Mouse (Mus musculus) liver, embryonic 14.5 days (tissue): ENCODE measurements around the gene Phf14. TPM values are rescaled to one million over a fixed set of nuclear protein-coding genes. Genes with fewer than 3 reads are reported as not detected.

Experiments
- ATAC-seq: fragments of 200-750 bp; cut with Nextera tagmentation; 2 replicates; pipeline ENCODE4 v1.8.0; 2017; ENCODE audit warnings: moderate number of reproducible peaks, mild to moderate bottlenecking, moderate library complexity; ENCODE audit not compliant: insufficient read depth
- DNase-seq, 3 experiments: peaks; one replicate each; pipeline ENCODE4 v3.0.0-alpha.2; 2012 to 2013; ENCODE audit warnings: low read depth in 3 of 3, low spot score in 3 of 3
- H3K27ac ChIP-seq: fragments of 300-500 bp; sonication (generic); 2 replicates; pipeline ENCODE4 v1.5.1; 2014; ENCODE audit warnings: moderate library complexity, mild to moderate bottlenecking, control low read depth, inconsistent platforms
- H3K27me3 ChIP-seq: fragments of 300-500 bp; sonication (generic); 2 replicates; pipeline ENCODE4 v1.6.1; 2014; ENCODE audit warnings: mild to moderate bottlenecking, low read length, moderate library complexity; ENCODE audit not compliant: control insufficient read depth, insufficient read depth
- H3K36me3 ChIP-seq: fragments of 300-500 bp; sonication (generic); replicated peaks from 2 replicates; pipeline ENCODE4 v1.6.1; 2014; ENCODE audit warnings: low read depth; ENCODE audit not compliant: control insufficient read depth, insufficient read depth
- H3K4me1 ChIP-seq, 2 experiments: fragments of 200-500 bp in 1 of 2; fragments of 300-500 bp in 1 of 2; sonication (generic) in 1 of 2; replicated peaks; 2 replicates each; pipeline ENCODE4 v1.6.1; 2012 to 2014; ENCODE audit warnings: antibody characterized with exemption in 1 of 2, inconsistent platforms in 1 of 2, low read length in 1 of 2; ENCODE audit not compliant: control insufficient read depth in 2 of 2, insufficient read depth in 2 of 2
- H3K4me2 ChIP-seq: fragments of 300-500 bp; sonication (generic); 2 replicates; pipeline ENCODE4 v1.6.1; 2014; ENCODE audit warnings: low read depth, mild to moderate bottlenecking, control low read depth, moderate library complexity
- H3K4me3 ChIP-seq, 2 experiments: fragments of 200-500 bp in 1 of 2; fragments of 300-500 bp in 1 of 2; sonication (generic) in 1 of 2; 2 replicates each; pipeline ENCODE4 v1.5.1; 2012 to 2014; ENCODE audit warnings: low read depth in 2 of 2, low read length in 2 of 2, mild to moderate bottlenecking in 2 of 2, control low read depth in 1 of 2, inconsistent platforms in 1 of 2, moderate library complexity in 1 of 2; ENCODE audit not compliant: insufficient read depth in 1 of 2
- H3K9ac ChIP-seq: fragments of 300-500 bp; sonication (generic); replicated peaks from 2 replicates; pipeline ENCODE4 v1.6.1; 2014; ENCODE audit warnings: mild to moderate bottlenecking, control low read depth, moderate library complexity
- H3K9me3 ChIP-seq: fragments of 300-500 bp; sonication (generic); 2 replicates; pipeline ENCODE4 v1.6.1; 2016; ENCODE audit warnings: low read length, mixed read lengths; ENCODE audit not compliant: control insufficient read depth
- CTCF ChIP-seq: IDR thresholded peaks from 2 replicates; pipeline ENCODE4 v1.5.1; 2016; ENCODE audit warnings: antibody characterized with exemption, low read depth, control low read depth
- EP300 ChIP-seq: IDR thresholded peaks from 2 replicates; pipeline ENCODE4 v1.6.1; 2016; ENCODE audit warnings: antibody characterized with exemption, low read depth
- WGBS: fragments of 180-500 bp; shearing (Covaris S2); extraction: QIAGEN DNeasy Blood & Tissue Kit; methylation state at CpG from one replicate; pipeline ENCODE4 v1.1.7; 2014; ENCODE audit not compliant: insufficient replicate concordance; 5-methylcytosine and 5-hydroxymethylcytosine counted together
- polyA plus RNA-seq, 2 experiments: library from polyadenylated mRNA; depleted of rRNA in 1 of 2; stranded (reverse) in 1 of 2; unstranded in 1 of 2; fragments of >200 nt; fragmentation: Nextera tagmentation in 1 of 2; extraction: Ambion mirVana in 1 of 2; gene quantifications; 2 replicates each; pipeline versions ENCODE4 v1.2.1 to v1.2.3; 2012 to 2014

The Phf14 gene
- polyA plus RNA-seq, 2 experiments: 9.3 to 19.5 TPM

DNA sequence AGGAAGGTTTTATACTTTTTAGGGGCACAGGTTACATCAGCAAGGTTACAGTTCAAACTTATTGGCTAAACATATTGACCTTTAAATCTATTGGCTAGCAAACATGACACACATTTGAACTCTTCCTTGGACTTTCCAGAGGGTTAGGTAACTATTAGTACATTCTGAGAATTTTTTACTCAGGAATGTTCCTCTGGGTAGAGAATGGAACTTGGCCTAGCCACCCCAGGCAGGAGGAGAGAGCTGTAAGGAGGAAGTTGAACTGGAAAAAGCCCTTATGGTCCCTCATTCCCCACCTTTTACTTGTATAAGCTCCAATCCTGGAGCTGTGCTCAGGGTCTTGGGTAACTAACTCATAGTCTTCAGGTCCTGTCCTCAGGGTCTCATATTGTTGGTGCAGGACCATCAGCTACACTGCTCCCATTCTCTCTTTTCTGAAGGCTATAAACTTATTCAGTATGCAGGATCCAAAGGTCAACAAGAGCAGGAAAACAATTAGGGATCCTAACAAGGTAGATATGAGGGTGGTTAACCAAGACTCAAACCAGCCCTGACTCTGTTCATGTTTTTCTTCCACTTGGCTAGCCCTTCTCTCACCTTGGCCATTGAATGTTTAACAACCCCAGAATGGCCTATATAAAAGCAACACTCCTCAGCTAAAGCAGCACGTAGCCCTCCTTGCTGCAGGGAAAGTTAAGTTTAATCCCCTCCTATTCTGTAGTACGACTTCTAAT is 119.4 kb downstream of the Phf14 start:
- Histone ChIP-seq H3K9me3 (no peaks in the 10 kb centered on the region), H3K36me3 (no peaks in the 10 kb centered on the region), H3K27me3 (no peaks in the 10 kb centered on the region), H3K27ac (no peak overlapping the region), H3K4me1 (no peaks in the 10 kb centered on the region; a peak in 1 of 4 replicates), H3K4me2 (no peak overlapping the region), H3K9ac (no peak overlapping the region), H3K4me3 (no peak overlapping the region)
- DNase-seq (no peak), ATAC-seq (no peak)
- TF ChIP-seq CTCF (no peak), EP300 (no peak)
- WGBS: 66% methylated on average over 2 of the region's 2 CpGs

GRCm38 (mm10) chr6:12034561-12034960 is 127.0 kb downstream of the Phf14 start:
- no peak overlapping the region for H3K9ac ChIP-seq
- H3K27ac ChIP-seq: no peak overlapping the region
- no peak for ATAC-seq
- no peak for DNase-seq
- no peaks in the 10 kb centered on the region for H3K27me3 ChIP-seq
- H3K4me1 ChIP-seq: no peaks in the 10 kb centered on the region
- 68% methylated on average over 4 of the region's 4 CpGs for WGBS
- H3K4me2 ChIP-seq: no peak overlapping the region
- H3K36me3 ChIP-seq: no peaks in the 10 kb centered on the region
- no peak for TF ChIP-seq CTCF
- TF ChIP-seq EP300: no peak
- no peak overlapping the region for H3K4me3 ChIP-seq
- H3K9me3 ChIP-seq: no peaks in the 10 kb centered on the region

DNA sequence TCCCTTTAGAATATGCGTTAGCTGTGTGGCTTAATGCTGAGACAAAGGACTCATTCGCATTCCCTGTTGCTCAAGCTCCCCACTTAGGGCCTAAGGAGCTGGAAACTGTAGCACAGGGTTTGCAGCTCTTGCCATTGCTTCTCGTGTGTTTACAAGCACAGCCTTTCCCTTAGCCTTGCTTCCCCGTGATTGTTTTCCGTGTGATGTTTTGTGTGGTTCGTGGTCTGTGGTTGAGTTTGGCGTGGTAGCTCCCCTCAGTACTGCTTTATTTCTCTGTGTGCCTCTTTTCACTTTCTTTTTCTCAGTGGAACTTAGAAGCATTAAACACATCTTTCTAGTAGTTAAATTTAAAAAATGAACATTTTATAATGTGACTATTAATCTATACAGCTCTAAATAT is 130.7 kb downstream of the Phf14 start:
- H3K4me2 ChIP-seq: no peak overlapping the region
- H3K27me3 ChIP-seq: no peaks in the 10 kb centered on the region
- H3K4me3 ChIP-seq: no peak overlapping the region
- H3K36me3 ChIP-seq: no peaks in the 10 kb centered on the region
- H3K27ac ChIP-seq: no peak overlapping the region
- no peaks in the 10 kb centered on the region for H3K4me1 ChIP-seq
- ATAC-seq (no peak), DNase-seq (no peak)
- H3K9me3 ChIP-seq: no peaks in the 10 kb centered on the region
- no peak overlapping the region for H3K9ac ChIP-seq
- 49% methylated on average over 7 of the region's 7 CpGs for WGBS
- TF ChIP-seq CTCF (no peak), EP300 (no peak)

GRCm38 (mm10) chr6:12052884-12053283 is 145.3 kb downstream of the Phf14 start:
- no peak overlapping the region for H3K4me3 ChIP-seq
- H3K36me3 ChIP-seq: no peaks in the 10 kb centered on the region
- no peak overlapping the region for H3K4me2 ChIP-seq
- TF ChIP-seq CTCF (no peak), EP300 (no peak)
- DNase-seq: no peak
- no peak overlapping the region for H3K27ac ChIP-seq
- WGBS: 55% methylated on average over 2 of the region's 2 CpGs
- H3K4me1 ChIP-seq: no peaks in the 10 kb centered on the region
- H3K9me3 ChIP-seq: no peaks in the 10 kb centered on the region
- H3K9ac ChIP-seq: no peak overlapping the region
- no peaks in the 10 kb centered on the region for H3K27me3 ChIP-seq
- ATAC-seq: no peak

DNA sequence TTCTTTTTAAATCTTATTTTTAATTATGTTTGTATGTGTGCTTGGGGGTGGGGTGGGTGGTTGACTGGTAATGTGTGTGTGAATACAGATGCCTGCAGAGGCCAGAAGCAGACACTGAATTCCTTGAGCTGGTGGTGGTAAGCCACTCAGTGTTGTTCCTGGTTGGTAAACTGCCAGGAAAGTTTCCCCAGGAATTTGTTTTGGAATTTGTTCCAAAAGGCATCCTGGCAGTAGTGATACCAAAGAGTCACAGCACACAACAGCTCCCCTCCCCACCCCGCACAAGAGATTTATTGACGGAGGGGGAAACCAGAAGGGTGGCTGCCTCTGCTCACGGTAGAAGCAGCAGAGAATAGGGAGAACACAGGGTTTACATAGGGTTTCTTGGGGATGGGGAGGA is 146.5 kb downstream of the Phf14 start:
- 69% methylated on average over 3 of the region's 3 CpGs for WGBS
- no peaks in the 10 kb centered on the region for H3K9me3 ChIP-seq
- no peak overlapping the region for H3K4me2 ChIP-seq
- H3K4me1 ChIP-seq: no peaks in the 10 kb centered on the region
- no peak overlapping the region for H3K27ac ChIP-seq
- no peak overlapping the region for H3K9ac ChIP-seq
- H3K36me3 ChIP-seq: no peaks in the 10 kb centered on the region
- no peak overlapping the region for H3K4me3 ChIP-seq
- no peak for DNase-seq
- no peak for ATAC-seq
- no peaks in the 10 kb centered on the region for H3K27me3 ChIP-seq
- TF ChIP-seq EP300: no peak
- TF ChIP-seq CTCF: no peak
